Mouse (Mus musculus) layer of hippocampus, postnatal 14 days (tissue): ENCODE data around the gene Gpsm3. TPM values are rescaled to one million over a fixed set of nuclear protein-coding genes. Genes with fewer than 3 reads are reported as not detected.
A peak's percentile ranks its signal among the peaks of the same experiment; 100 is the strongest.

ENCODE experiments used
- DNase-seq, 2 experiments: peaks; one replicate each; pipeline ENCODE4 v3.0.0; 2021 to 2022; ENCODE audit warnings: low spot score in 2 of 2, mixed read lengths in 1 of 2
- total RNA-seq, 2 experiments: library from RNA; stranded (reverse); gene quantifications; 2 replicates each; pipeline ENCODE4 v1.2.3; 2021

The Gpsm3 gene
- total RNA-seq, 2 experiments from 2014 or later, result 3.1 to 3.5 TPM

GRCm38 (mm10) chr17:34582528-34582927 is 7.1 kb upstream of the Gpsm3 start:
- DNase-seq, result no peak

- no peak for DNase-seq
Observed at GRCm38 (mm10) chr17:34583397-34583796, 6.2 kb upstream of the Gpsm3 start.

GRCm38 (mm10) chr17:34583819-34584218 is 5.8 kb upstream of the Gpsm3 start:
- no peak for DNase-seq

- no peak for DNase-seq
Observed at GRCm38 (mm10) chr17:34585121-34585520, 4.5 kb upstream of the Gpsm3 start.

GRCm38 (mm10) chr17:34585877-34586771 is 3.5 kb upstream of the Gpsm3 start:
- DNase-seq, result no peak

GRCm38 (mm10) chr17:34586796-34587422 is 2.7 kb upstream of the Gpsm3 start:
- peak; percentile 86 to 92 for DNase-seq

- DNase-seq, result peak; percentile 97 to 99
Observed at GRCm38 (mm10) chr17:34587423-34587811, 2.2 kb upstream of the Gpsm3 start.

GRCm38 (mm10) chr17:34587814-34588213 is 1.8 kb upstream of the Gpsm3 start:
- no peak for DNase-seq

- DNase-seq, result no peak
Observed at GRCm38 (mm10) chr17:34588767-34589166, 839 bp upstream of the Gpsm3 start.

GRCm38 (mm10) chr17:34589206-34589605 is 400 bp upstream of the Gpsm3 start:
- DNase-seq, result no peak

- peak in 1 of 2 experiments; percentile 10 for DNase-seq
Observed at GRCm38 (mm10) chr17:34590154-34590987, 765 bp downstream of the Gpsm3 start.

- no peak for DNase-seq
Observed at GRCm38 (mm10) chr17:34591029-34591993, 1.7 kb downstream of the Gpsm3 start, which contains the start of gene Pbx2. Pbx2 (plus strand) TSS chr17:34591266.

GRCm38 (mm10) chr17:34591994-34592375 is 2.4 kb downstream of the Gpsm3 start:
- peak; percentile 69 to 82 for DNase-seq

- no peak for DNase-seq
Observed at GRCm38 (mm10) chr17:34592581-34593549, 3.3 kb downstream of the Gpsm3 start.

- DNase-seq, result no peak
Observed at GRCm38 (mm10) chr17:34593752-34594525, 4.3 kb downstream of the Gpsm3 start.

- DNase-seq, result no peak
Observed at GRCm38 (mm10) chr17:34596098-34596497, 6.5 kb downstream of the Gpsm3 start.

GRCm38 (mm10) chr17:34597566-34598095 is 8.0 kb downstream of the Gpsm3 start, which contains the start of gene Ager:
Ager (plus strand) TSS chr17:34597862.
- no peak for DNase-seq

GRCm38 (mm10) chr17:34599891-34600290 is 10.3 kb downstream of the Gpsm3 start:
- no peak for DNase-seq
